Mouse (Mus musculus) 3134 (cell line): ENCODE measurements at regions not wholly inside any gene's neighbourhood (a gene's known extent, or its start where the extent isn't known, plus 50 kb on each side); places are given as distances from the start of the nearest gene placed in this dataset.

Experiments used
- DNase-seq: peaks from one replicate; pipeline ENCODE4 v3.0.0-alpha.2; 2011; ENCODE audit warnings: low spot score; ENCODE audit not compliant: insufficient read length; ENCODE audit errors: extremely low read depth

DNA sequence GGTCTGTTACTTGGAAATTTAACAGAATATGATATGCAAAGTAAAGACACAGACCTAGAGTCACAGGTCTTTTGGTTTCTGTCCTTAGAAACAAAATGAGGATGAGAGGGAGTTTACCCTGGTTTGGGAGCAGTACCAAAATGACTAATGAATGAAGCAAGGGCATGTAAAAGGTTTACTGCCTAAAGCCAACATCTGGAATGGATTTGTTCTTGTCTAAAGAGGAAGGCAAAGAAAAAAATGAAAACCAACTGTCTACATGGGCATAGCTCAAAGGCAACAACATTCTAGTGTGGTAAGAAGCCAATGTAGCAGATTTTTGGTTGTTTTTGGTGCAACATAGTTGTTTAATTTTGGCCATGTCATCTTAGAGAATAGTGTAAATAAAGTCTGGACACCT is 203.5 kb upstream of the Diaph2 start:
- DNase-seq: no peak

DNA sequence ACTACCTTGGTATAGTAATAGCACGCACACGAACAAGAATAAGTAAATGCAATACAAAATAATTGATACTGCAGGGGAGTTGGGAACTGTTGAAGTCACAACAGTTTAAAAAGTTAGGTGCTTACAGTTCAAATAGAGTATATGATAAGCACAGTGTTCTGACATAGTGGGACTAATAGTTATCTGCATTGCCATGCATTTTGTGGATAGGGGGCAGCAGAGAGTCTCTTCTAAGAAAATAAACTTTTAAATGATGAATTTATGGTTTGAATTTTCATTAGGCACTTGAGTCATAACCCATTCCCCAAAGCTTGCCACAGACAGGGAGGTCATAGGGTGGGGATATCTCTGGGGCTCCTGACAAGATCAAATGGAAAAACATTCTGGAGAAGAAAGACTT is 201.9 kb upstream of the Diaph2 start:
- no peak for DNase-seq

DNA sequence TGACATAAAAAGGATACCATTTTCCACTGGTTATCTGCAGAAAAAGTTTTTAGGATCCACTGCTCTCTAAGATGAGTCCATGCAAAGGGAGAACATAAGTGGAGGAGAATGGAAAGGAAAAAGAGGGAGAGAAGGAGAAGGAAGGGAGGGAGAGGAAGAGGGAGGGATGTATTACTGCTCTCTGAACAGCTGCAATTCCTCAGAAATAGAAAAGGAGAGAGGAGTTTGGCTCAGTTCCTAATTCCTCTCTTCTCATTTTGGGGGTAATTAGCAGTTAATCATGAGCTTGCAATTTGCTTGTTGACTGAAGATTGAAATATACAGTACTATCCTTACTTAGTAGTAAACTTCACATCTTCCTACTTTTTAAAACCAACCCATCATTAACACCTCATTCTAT is 193.5 kb upstream of the Diaph2 start:
- DNase-seq: no peak

DNA sequence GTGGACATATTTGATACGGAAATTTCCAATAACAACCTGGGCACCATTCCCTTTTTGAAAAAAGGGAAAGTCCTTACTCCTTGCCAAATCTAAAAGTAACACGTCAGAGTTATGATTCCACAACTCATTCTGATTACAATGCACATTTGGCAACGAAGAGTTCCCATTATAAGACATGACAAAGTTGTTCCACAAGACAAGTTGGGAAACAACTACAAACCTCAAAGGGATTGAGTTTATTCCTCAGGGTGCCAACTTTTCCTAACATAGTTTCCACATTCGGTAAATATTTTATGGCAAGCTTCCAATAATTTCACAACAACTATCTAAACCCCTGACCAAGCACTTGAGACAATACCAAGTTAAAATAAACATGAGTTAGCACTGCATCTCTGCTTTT is 150.1 kb upstream of the Diaph2 start:
- no peak for DNase-seq

DNA sequence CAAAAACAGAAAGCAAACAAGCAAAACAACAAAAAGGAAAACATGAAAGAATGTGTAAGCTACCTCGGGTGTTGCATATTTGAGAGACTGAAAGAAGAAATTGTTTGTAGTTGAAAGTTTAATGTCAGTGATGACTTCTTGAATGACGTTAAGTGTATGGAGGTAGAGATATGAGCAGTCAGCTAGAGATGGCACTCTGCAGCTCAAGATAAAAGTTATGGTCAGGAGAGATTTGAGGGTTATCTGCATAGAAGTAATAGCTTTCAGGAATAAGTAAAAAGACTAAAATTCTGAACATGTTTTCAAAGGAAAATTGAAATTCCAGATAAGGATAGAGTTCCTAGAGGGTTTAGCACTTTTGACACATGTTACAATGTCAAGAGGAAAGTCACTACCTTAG is 141.7 kb upstream of the Diaph2 start:
- no peak for DNase-seq

DNA sequence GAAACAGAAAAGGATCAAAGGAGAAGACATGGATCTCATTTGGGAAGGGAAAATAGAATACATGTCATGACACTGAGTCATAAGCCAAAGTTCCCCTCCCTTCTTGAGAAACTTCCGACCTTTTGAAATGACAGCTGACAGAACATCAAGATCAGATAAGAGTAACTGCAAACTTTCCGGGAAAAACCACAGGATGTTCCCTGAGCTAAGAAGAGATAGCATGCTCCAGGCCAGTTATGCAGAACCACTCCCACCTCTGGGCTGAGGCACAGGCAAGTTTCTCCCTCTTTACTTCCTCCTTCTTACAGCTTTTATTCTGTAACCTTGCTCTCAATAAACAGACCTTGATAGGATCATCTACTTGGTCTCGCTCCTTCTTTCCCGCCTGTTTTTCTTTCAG is 138.0 kb upstream of the Diaph2 start:
- DNase-seq: peak; percentile 0

DNA sequence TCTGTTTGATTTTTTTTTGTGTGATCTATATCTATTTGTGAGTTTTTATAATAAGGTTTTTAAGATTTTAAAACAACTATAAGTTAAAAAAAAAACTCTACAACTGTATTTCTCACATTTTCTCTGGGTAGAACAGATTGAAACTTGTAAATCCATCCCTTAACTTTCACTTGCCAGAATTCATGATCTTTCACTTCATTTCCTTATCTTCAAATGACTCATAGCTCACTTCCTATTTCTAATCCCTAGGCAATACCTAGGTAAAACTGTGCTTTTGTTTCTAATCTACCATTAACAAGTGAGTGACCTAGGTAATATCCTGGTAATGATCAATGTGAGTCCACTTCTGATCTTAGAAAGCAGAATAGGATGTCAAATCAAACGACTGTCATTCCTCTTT is 112.5 kb upstream of the Diaph2 start:
- DNase-seq: no peak

DNA sequence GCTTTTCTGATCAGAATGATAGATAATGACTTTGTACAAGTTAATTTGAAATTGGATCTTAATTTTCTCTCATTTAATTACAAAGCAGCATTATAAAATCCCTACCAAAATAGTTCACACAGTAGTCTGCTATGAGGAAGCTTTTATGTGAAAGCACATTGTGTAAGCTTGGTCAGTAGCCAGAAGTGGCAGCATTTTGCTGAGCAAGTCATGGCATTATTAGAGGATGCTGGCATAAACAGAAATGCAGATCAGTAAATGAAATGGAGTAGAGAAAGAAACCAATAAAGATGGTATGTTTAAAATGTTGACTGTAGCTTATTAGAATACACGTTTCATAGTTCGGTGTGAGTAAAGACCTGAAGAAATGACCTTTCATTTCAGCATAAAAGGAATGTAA is 104.4 kb upstream of the Diaph2 start:
- no peak for DNase-seq

DNA sequence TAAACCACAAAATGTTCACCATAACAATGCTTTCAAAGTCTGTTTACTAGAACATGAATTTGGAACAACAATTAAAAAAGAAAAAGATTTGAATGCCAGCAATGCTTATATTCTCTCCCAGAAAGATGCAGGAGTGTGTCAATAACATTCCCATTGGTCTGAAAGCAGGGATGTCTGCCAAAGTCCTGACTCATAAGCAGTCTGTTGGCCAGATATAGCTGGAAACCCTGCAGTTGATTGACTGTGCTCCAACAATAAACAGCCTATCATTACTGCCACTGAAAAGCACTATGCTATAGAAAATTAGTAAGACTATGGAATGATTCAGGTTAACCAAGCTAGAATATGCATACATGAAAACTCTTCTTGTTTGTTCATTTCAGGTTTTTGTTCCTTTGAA is 92.6 kb upstream of the Diaph2 start:
- DNase-seq: no peak

DNA sequence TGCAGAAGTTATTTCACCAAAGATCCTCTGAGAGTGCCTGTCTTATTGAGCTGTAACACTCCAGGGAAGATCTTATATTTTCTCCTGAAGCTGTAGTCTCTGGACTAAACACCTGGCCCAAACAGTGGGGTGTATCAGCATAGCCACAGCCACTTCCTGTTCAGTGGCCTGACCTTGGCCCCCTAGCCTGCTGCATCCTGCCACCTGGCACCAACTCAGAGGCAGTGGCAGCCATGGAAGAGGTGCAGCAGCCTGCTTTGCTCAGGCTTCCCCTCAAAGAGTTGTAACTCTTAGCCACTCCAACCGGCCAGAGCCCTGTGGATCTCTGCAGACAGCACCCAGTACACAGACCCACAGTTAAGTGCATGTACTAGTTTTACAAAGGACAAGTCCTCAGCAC is 58.9 kb upstream of the Diaph2 start:
- DNase-seq: no peak
